Mouse (Mus musculus): Measurements from ENCODE around the gene Secisbp2l. TPM values are rescaled to one million over a fixed set of nuclear protein-coding genes. Genes with fewer than 3 reads are reported as not detected.

The Secisbp2l gene
- polyA plus RNA-seq, 1 experiment from 2014 or later: 40.2 TPM

DNA sequence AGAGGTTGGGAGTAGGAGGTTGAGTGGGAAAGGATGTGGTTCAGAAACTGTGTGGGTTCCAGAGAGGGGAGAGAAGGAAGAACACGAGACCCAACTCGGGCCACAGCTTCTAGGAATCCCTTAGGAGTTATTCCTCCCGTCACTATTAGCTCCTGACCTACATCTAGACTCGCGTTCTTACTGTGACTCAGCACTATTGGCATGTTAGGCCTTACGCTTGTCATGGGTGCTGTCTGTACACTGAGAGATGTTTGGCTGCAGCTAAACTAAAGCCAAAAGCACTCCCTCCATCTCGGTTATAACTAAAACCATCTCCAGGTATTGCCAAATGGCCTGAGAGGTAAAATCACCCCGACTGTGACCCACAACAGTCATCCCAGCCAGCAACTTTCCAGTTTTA, 66.1 kb downstream of the Secisbp2l start:
- ATAC-seq (ENCODE audit: low FRiP score, low TSS enrichment): no peak
- no peak for DNase-seq
- Histone ChIP-seq H3K9ac (replicated peaks; ENCODE audit: low read length) (no peak overlapping the region), H3K4me2 (ENCODE audit: low read length) (no peak overlapping the region), H3K36me3 (ENCODE audit: control insufficient read depth, insufficient read depth, low read length) (no peaks in the 10 kb centered on the region), H3K27me3 (ENCODE audit: control insufficient read depth, insufficient read depth, low read length) (no peaks in the 10 kb centered on the region), H3K27ac (replicated peaks; ENCODE audit: low read depth, low read length) (no peak overlapping the region), H3K4me1 (ENCODE audit: control insufficient read depth, insufficient read depth, low read length) (no peaks in the 10 kb centered on the region), H3K4me3 (replicated peaks; ENCODE audit: low read depth, low read length) (no peak overlapping the region), H3K9me3 (ENCODE audit: control insufficient read depth, low read length) (no peaks in the 10 kb centered on the region)
- WGBS: 86% methylated on average over 8 of the region's 8 CpGs

DNA sequence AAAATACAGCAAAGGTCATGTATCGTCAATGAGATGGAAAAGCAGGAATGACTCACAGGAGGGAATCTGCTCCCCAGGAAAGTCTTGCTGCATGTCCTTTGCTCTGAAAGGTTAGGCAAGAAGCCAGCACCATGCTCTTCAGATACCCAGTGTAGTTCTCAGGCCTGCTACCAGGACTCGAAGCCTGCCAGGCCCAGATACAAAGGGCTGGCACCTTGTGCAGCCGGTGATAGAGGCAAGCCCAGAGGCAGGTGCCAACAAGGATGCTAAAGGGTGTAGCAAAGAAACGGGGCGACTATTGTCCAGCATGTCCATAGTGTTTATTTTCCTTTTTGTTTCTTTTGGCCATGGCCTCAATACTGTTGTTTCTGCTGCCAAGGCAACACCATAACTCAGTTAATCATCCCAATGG, 76.2 kb downstream of the Secisbp2l start:
- Histone ChIP-seq H3K9me3 (ENCODE audit: control insufficient read depth, low read length) (no peaks in the 10 kb centered on the region), H3K27ac (replicated peaks; ENCODE audit: low read depth, low read length) (no peak overlapping the region), H3K4me3 (replicated peaks; ENCODE audit: low read depth, low read length) (no peak overlapping the region), H3K27me3 (ENCODE audit: control insufficient read depth, insufficient read depth, low read length) (no peaks in the 10 kb centered on the region), H3K4me2 (ENCODE audit: low read length) (no peak overlapping the region), H3K4me1 (ENCODE audit: control insufficient read depth, insufficient read depth, low read length) (peaks cover 9% of the 10 kb centered on the region; the same call in 1 of the 2 replicates), H3K36me3 (ENCODE audit: control insufficient read depth, insufficient read depth, low read length) (no peaks in the 10 kb centered on the region), H3K9ac (replicated peaks; ENCODE audit: low read length) (no peak overlapping the region)
- DNase-seq (no peak), ATAC-seq (ENCODE audit: low FRiP score, low TSS enrichment) (no peak)
- 73% methylated on average over 5 of the region's 5 CpGs for WGBS

DNA sequence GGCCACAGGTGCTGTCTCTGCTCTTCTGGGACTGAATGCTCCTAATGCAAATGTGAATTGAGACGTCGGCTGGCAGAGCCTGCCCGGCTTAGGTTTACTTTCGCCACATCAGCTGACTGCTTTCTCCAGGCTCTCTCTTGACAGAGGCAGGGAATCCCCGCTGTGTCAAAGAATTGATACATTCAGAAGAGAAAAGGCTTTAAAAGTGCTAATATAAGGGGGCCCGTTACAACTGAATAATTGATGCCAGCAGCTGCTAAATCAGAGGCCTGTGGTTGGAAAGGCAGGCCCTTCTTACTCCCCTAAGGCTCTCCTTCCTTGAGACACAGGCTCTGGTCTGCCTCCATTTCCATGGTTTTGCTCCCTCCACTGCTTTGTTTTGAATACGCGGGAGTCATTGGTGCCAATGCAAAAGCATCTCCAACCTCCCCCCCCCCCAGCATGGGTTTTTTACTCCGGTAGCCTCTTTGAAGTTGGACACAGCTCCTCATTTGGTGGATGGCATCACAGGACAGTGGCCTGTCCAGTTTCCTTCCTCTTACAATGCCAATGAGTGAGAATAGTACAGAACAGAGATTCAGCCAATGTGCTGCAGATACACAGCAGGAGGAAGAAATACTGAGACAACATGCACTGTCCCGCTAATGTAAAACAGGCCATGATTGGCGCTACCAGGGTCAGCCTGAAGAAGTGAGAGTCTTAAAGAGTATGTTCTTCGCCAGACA, 77.6 kb downstream of the Secisbp2l start:
- H3K9me3 ChIP-seq (ENCODE audit: control insufficient read depth, low read length): no peaks in the 10 kb centered on the region
- H3K36me3 ChIP-seq (ENCODE audit: control insufficient read depth, insufficient read depth, low read length): no peaks in the 10 kb centered on the region
- 22% methylated on average over 12 of the region's 12 CpGs for WGBS
- no peak overlapping the region for H3K4me3 ChIP-seq (replicated peaks; ENCODE audit: low read depth, low read length)
- peaks cover 9% of the 10 kb centered on the region; the same call in 1 of the 2 replicates for H3K4me1 ChIP-seq (ENCODE audit: control insufficient read depth, insufficient read depth, low read length)
- ATAC-seq (ENCODE audit: low FRiP score, low TSS enrichment): peak; percentile 89
- peak; percentile 80 for DNase-seq
- no peak overlapping the region; the same call in 1 of the 2 replicates for H3K9ac ChIP-seq (replicated peaks; ENCODE audit: low read length)
- H3K27ac ChIP-seq (replicated peaks; ENCODE audit: low read depth, low read length): peak overlapping the region; percentile 46
- H3K27me3 ChIP-seq (ENCODE audit: control insufficient read depth, insufficient read depth, low read length): no peaks in the 10 kb centered on the region
- no peak overlapping the region for H3K4me2 ChIP-seq (ENCODE audit: low read length)

DNA sequence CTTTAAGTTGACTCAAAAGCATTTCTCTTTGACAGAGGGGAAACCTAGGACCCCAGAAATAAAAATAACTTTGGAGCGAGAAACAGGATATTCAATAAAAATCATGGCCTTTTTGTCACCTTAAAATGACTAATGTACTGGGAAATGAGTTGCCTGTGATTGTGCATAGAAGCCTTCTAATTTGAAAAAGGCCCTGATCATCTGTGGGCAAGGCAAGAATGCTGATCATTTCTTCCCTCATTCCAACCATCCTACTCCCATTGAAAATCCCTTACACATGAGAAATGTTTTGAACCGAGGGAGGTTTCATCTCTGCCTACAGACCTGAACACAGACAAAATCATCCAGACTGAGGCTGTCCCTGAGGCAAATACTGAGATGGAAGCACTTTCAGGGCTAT, 79.8 kb downstream of the Secisbp2l start:
- H3K4me3 ChIP-seq (replicated peaks; ENCODE audit: low read depth, low read length): no peak overlapping the region
- 91% methylated on average over 2 of the region's 2 CpGs for WGBS
- DNase-seq (no peak), ATAC-seq (ENCODE audit: low FRiP score, low TSS enrichment) (no peak)
- no peak overlapping the region for H3K27ac ChIP-seq (replicated peaks; ENCODE audit: low read depth, low read length)
- no peak overlapping the region for H3K4me2 ChIP-seq (ENCODE audit: low read length)
- H3K9ac ChIP-seq (replicated peaks; ENCODE audit: low read length): no peak overlapping the region
- H3K27me3 ChIP-seq (ENCODE audit: control insufficient read depth, insufficient read depth, low read length): no peaks in the 10 kb centered on the region
- peaks cover 9% of the 10 kb centered on the region; the same call in 1 of the 2 replicates for H3K4me1 ChIP-seq (ENCODE audit: control insufficient read depth, insufficient read depth, low read length)
- no peaks in the 10 kb centered on the region for H3K36me3 ChIP-seq (ENCODE audit: control insufficient read depth, insufficient read depth, low read length)
- no peaks in the 10 kb centered on the region for H3K9me3 ChIP-seq (ENCODE audit: control insufficient read depth, low read length)

DNA sequence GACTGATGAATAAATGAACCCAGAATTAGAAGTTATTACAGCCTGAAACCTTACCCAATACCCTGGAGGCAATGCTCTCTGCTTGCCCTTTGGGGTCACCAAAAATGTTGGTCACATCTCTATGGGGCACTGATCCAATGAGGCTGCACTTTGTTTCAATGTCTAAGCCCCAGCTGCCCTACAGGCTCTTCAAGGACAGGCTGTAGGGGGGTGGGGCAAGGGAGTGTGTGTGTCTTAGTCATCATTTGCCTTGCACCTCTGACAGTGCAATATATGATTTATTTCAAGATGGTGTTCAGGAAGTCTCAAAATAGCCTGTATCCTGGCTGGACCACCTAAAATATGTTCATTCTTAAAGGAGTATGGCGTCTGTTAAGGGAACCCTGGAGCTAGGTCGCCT, 81.1 kb downstream of the Secisbp2l start:
- DNase-seq (no peak), ATAC-seq (ENCODE audit: low FRiP score, low TSS enrichment) (no peak)
- WGBS: 93% methylated on average over 2 of the region's 2 CpGs
- Histone ChIP-seq H3K4me1 (ENCODE audit: control insufficient read depth, insufficient read depth, low read length) (peaks cover 9% of the 10 kb centered on the region; the same call in 1 of the 2 replicates), H3K9me3 (ENCODE audit: control insufficient read depth, low read length) (no peaks in the 10 kb centered on the region), H3K9ac (replicated peaks; ENCODE audit: low read length) (no peak overlapping the region), H3K4me3 (replicated peaks; ENCODE audit: low read depth, low read length) (no peak overlapping the region), H3K27ac (replicated peaks; ENCODE audit: low read depth, low read length) (no peak overlapping the region), H3K36me3 (ENCODE audit: control insufficient read depth, insufficient read depth, low read length) (no peaks in the 10 kb centered on the region), H3K27me3 (ENCODE audit: control insufficient read depth, insufficient read depth, low read length) (no peaks in the 10 kb centered on the region), H3K4me2 (ENCODE audit: low read length) (no peak overlapping the region)

DNA sequence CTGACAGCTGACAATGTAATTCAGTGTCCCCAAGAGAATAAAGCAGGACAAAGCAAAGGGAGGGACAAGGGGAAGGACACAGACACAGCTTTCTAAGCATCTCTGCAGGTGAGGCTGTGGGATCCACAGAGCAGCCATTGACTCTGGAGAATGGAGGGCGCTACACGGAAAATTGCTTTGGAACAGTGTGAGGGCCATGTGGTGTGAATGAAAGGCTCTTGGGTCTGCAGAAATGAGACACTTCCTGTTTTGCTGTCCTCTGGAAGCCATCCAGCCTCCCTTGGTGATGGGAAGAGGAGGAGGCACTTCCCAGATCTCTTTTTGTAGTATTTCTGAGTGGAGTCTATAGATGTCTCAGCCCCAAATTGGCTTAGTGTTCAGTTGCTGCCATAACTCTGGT, 86.5 kb downstream of the Secisbp2l start:
- H3K4me2 ChIP-seq (ENCODE audit: low read length): no peak overlapping the region
- H3K9ac ChIP-seq (replicated peaks; ENCODE audit: low read length): no peak overlapping the region
- ATAC-seq (ENCODE audit: low FRiP score, low TSS enrichment) (no peak), DNase-seq (no peak)
- no peak overlapping the region for H3K27ac ChIP-seq (replicated peaks; ENCODE audit: low read depth, low read length)
- H3K4me3 ChIP-seq (replicated peaks; ENCODE audit: low read depth, low read length): no peak overlapping the region
- WGBS: 44% methylated on average over 2 of the region's 2 CpGs
- no peaks in the 10 kb centered on the region for H3K9me3 ChIP-seq (ENCODE audit: control insufficient read depth, low read length)
- no peaks in the 10 kb centered on the region for H3K27me3 ChIP-seq (ENCODE audit: control insufficient read depth, insufficient read depth, low read length)
- H3K4me1 ChIP-seq (ENCODE audit: control insufficient read depth, insufficient read depth, low read length): no peaks in the 10 kb centered on the region
- no peaks in the 10 kb centered on the region for H3K36me3 ChIP-seq (ENCODE audit: control insufficient read depth, insufficient read depth, low read length)

DNA sequence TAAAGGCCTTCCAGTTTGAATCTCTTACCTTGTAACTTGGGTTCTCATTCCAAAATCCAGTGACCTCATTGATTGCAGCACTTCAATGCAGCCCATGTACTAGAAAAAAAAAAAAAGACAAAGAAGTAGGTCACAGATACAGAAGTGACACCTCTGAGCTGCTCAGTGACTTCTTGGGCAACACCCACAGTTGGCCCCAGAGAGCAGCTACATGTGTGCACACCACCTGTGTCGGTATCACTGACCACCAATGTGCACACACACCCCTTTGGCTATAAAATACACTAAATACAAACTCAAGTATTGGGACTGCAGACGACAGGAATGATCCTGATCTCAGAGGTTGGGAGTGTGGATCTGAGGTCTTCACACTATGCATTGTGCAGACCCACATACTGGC, 87.9 kb downstream of the Secisbp2l start:
- no peak for DNase-seq
- Histone ChIP-seq H3K4me3 (replicated peaks; ENCODE audit: low read depth, low read length) (no peak overlapping the region), H3K4me1 (ENCODE audit: control insufficient read depth, insufficient read depth, low read length) (no peaks in the 10 kb centered on the region), H3K4me2 (ENCODE audit: low read length) (no peak overlapping the region), H3K27ac (replicated peaks; ENCODE audit: low read depth, low read length) (no peak overlapping the region), H3K9ac (replicated peaks; ENCODE audit: low read length) (no peak overlapping the region), H3K36me3 (ENCODE audit: control insufficient read depth, insufficient read depth, low read length) (no peaks in the 10 kb centered on the region), H3K27me3 (ENCODE audit: control insufficient read depth, insufficient read depth, low read length) (no peaks in the 10 kb centered on the region), H3K9me3 (ENCODE audit: control insufficient read depth, low read length) (no peaks in the 10 kb centered on the region)
- no peak for ATAC-seq (ENCODE audit: low FRiP score, low TSS enrichment)
- 93% methylated on average over 2 of the region's 2 CpGs for WGBS

DNA sequence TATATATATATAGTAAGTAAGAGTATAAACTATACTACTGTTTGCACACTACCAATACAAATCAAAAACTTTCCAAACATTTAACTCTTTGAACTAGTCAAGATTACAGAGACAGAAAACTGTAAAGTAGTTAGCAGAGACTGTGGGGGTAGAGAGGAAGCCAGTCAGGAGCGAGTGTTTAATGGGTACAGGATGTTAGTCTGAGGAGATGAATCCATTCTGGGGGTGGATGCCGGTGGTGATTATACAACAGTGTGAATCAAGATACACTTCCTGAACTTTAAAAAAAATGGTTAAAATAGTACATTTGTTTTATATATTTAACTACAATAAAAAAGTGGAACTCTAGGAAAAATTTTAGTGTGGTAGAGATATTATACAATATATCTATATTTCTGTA, 90.7 kb downstream of the Secisbp2l start:
- Histone ChIP-seq H3K27me3 (ENCODE audit: control insufficient read depth, insufficient read depth, low read length) (no peaks in the 10 kb centered on the region), H3K27ac (replicated peaks; ENCODE audit: low read depth, low read length) (no peak overlapping the region), H3K4me1 (ENCODE audit: control insufficient read depth, insufficient read depth, low read length) (no peaks in the 10 kb centered on the region), H3K4me3 (replicated peaks; ENCODE audit: low read depth, low read length) (no peak overlapping the region), H3K9ac (replicated peaks; ENCODE audit: low read length) (no peak overlapping the region), H3K9me3 (ENCODE audit: control insufficient read depth, low read length) (no peaks in the 10 kb centered on the region), H3K36me3 (ENCODE audit: control insufficient read depth, insufficient read depth, low read length) (no peaks in the 10 kb centered on the region), H3K4me2 (ENCODE audit: low read length) (no peak overlapping the region)
- WGBS: 90% methylated on average over 2 of the region's 2 CpGs
- ATAC-seq (ENCODE audit: low FRiP score, low TSS enrichment): no peak
- DNase-seq: no peak

Data from midbrain, embryonic 14.5 days (tissue).